Mouse (Mus musculus) kidney, postnatal 0 days (tissue): ENCODE measurements at regions not wholly inside any gene's neighbourhood (a gene's known extent, or its start where the extent isn't known, plus 50 kb on each side); places are given as distances from the start of the nearest gene placed in this dataset.

ENCODE experiments used
- ATAC-seq: fragments of 200-750 bp; cut with Nextera tagmentation; replicated peaks from 2 replicates; pipeline ENCODE4 v1.8.0; 2017; ENCODE audit warnings: low read depth, moderate number of reproducible peaks, moderate TSS enrichment, moderate library complexity; ENCODE audit not compliant: low FRiP score
- DNase-seq: peaks from one replicate; pipeline ENCODE4 v3.0.0-alpha.2; 2016; ENCODE audit warnings: low spot score
- H3K27ac ChIP-seq: fragments of 300-500 bp; sonication (generic); 2 replicates; pipeline ENCODE4 v1.5.1; 2014; ENCODE audit warnings: mild to moderate bottlenecking
- H3K27me3 ChIP-seq: fragments of 300-500 bp; sonication (generic); 2 replicates; pipeline ENCODE4 v1.6.1; 2014; ENCODE audit warnings: low read length, mixed read lengths; ENCODE audit not compliant: insufficient read depth
- H3K36me3 ChIP-seq: fragments of 300-500 bp; sonication (generic); 2 replicates; pipeline ENCODE4 v1.6.1; 2014; ENCODE audit warnings: low read length, mixed read lengths; ENCODE audit not compliant: insufficient read depth
- H3K4me1 ChIP-seq: fragments of 300-500 bp; sonication (generic); replicated peaks from 2 replicates; pipeline ENCODE4 v1.6.1; 2014; ENCODE audit warnings: antibody characterized with exemption, low read length, mixed read lengths; ENCODE audit not compliant: insufficient read depth
- H3K4me2 ChIP-seq: fragments of 300-500 bp; sonication (generic); 2 replicates; pipeline ENCODE4 v1.6.1; 2014; ENCODE audit warnings: mild to moderate bottlenecking, low read length, moderate library complexity, mixed read lengths
- H3K4me3 ChIP-seq: fragments of 300-500 bp; sonication (generic); replicated peaks from 2 replicates; pipeline ENCODE4 v1.5.1; 2014; ENCODE audit warnings: low read depth, low read length
- H3K9ac ChIP-seq: fragments of 300-500 bp; sonication (generic); 2 replicates; pipeline ENCODE4 v1.6.1; 2014; ENCODE audit warnings: low read depth, low read length
- H3K9me3 ChIP-seq: fragments of 300-500 bp; sonication (generic); replicated peaks from 2 replicates; pipeline ENCODE4 v1.6.1; 2016; ENCODE audit warnings: low read length, inconsistent platforms, mixed read lengths
- CTCF ChIP-seq: IDR thresholded peaks from 2 replicates; pipeline ENCODE4 v1.5.1; 2016; ENCODE audit warnings: antibody characterized with exemption, low read depth, mild to moderate bottlenecking, moderate library complexity
- WGBS: fragments of 180-500 bp; shearing (Covaris S2); extraction: QIAGEN DNeasy Blood & Tissue Kit; methylation state at CpG from one replicate; pipeline ENCODE4 v1.1.7; 2014; 5-methylcytosine and 5-hydroxymethylcytosine counted together

DNA sequence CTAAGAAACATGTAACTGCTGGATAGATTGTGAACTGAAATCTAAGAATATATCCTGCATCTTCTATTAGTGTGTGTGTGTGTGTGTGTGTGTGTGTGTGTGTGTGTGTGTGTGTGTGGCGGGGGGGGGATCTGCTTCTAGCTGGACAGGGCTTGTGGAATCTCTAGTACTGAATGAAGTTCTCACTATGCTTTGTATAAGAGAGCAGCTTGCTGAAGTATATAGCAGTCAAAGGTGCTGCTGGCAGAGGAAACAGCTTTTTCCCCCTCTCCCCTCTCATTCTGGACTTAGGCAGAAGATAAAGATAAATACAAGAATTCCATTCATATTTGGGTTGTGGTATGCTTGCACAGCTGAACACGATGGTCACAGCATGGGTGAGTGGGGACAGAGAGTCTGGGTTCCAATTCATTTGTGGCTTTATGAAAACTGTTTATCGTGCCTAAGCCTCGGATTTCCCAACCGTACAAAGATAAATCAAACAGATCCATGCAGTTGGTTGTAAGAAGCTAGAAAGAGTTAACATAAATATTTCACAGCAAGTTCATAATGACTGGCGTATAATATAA, 484.2 kb upstream of the Zeb2 start:
- 64% methylated on average over 6 of the region's 6 CpGs for WGBS

DNA sequence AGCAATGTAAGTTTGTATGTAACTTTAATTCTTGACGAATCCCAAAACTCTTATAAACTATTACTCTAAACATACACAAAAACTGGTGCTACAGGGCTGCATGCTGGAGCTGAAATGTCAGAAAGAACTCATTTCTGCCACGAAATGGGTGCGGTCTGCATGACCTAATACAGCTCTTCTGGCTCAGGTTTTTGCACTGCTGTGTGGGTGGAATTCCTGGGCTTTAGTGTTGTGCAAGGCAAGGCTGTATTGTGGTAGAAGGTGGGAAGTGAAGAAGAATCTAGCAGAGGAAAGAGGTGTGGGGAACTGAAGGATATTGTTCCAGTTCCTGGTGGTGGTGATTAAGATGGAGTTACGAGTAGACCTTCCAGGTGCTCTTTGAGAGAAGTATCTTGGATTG, 476.6 kb upstream of the Zeb2 start:
- no peak overlapping the region for H3K4me3 ChIP-seq
- 94% methylated on average over 4 of the region's 4 CpGs for WGBS
- no peak for ATAC-seq

More for the DNA sequence above, 484.2 kb upstream of the Zeb2 start:
- DNase-seq (peak; percentile 31), ATAC-seq (no peak)
- no peak overlapping the region for H3K4me3 ChIP-seq
- TF ChIP-seq CTCF: no peak
- no peaks in the 10 kb centered on the region for H3K36me3 ChIP-seq
- H3K9me3 ChIP-seq: no peaks in the 10 kb centered on the region
- H3K27me3 ChIP-seq: no peaks in the 10 kb centered on the region
- no peaks in the 10 kb centered on the region for H3K4me1 ChIP-seq
- no peak overlapping the region for H3K9ac ChIP-seq
- H3K27ac ChIP-seq: no peak overlapping the region
- H3K4me2 ChIP-seq: no peak overlapping the region

DNA sequence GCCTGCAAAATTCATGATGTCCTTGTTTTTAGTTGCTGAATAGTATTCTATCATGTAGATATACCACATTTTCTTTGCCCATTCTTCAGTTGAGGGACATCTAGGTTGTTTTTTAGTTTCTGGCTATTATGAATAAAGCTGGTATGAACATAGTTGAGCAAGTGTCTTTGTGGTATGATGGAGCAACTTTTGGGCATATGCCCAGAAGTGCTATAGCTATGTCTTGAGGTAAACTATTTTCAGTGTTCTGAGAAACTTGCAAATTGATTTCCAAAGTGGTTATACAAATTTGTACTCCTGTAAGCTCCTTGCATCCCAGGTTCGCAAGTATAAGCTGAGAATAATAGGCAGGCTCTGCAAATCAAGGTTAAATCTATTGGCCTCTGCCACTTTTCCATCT, 473.8 kb upstream of the Zeb2 start:
- no peak for TF ChIP-seq CTCF
- Histone ChIP-seq H3K9me3 (no peaks in the 10 kb centered on the region), H3K9ac (no peak overlapping the region), H3K27me3 (no peaks in the 10 kb centered on the region), H3K27ac (no peak overlapping the region), H3K4me2 (no peak overlapping the region), H3K4me3 (no peak overlapping the region), H3K4me1 (no peaks in the 10 kb centered on the region), H3K36me3 (no peaks in the 10 kb centered on the region)
- WGBS: 97% methylated on average over 1 of the region's 1 CpGs
- no peak for DNase-seq
- ATAC-seq: no peak

More for the DNA sequence above, 476.6 kb upstream of the Zeb2 start:
- H3K27ac ChIP-seq: no peak overlapping the region
- no peaks in the 10 kb centered on the region for H3K4me1 ChIP-seq
- no peak overlapping the region for H3K9ac ChIP-seq
- H3K36me3 ChIP-seq: no peaks in the 10 kb centered on the region
- TF ChIP-seq CTCF: no peak
- no peak for DNase-seq
- no peaks in the 10 kb centered on the region for H3K27me3 ChIP-seq
- no peak overlapping the region for H3K4me2 ChIP-seq
- H3K9me3 ChIP-seq: no peaks in the 10 kb centered on the region

DNA sequence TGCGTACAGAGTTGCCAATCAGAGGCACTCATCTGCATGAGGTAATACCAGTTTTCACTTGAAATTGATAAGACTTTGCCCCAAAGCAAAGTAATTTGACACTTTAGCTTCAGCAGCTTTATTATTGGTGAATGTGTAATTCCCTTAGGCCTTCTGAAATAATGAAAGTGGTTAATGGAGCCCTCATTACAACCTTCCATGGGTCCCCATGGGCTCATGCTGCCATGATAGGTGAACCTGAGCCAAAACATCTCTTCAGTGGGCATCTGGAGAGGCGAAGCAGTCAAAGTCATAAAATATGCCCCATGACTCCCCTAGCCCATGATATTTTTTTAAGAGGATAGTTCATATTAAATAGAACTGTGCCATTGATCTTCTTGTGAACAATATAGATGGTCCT, 471.1 kb upstream of the Zeb2 start:
- Histone ChIP-seq H3K4me2 (no peak overlapping the region), H3K4me3 (no peak overlapping the region), H3K4me1 (no peaks in the 10 kb centered on the region), H3K9ac (no peak overlapping the region), H3K27me3 (no peaks in the 10 kb centered on the region), H3K27ac (no peak overlapping the region), H3K9me3 (no peaks in the 10 kb centered on the region), H3K36me3 (no peaks in the 10 kb centered on the region)
- no peak for DNase-seq
- 78% methylated on average over 2 of the region's 2 CpGs for WGBS
- TF ChIP-seq CTCF: no peak
- ATAC-seq: no peak

DNA sequence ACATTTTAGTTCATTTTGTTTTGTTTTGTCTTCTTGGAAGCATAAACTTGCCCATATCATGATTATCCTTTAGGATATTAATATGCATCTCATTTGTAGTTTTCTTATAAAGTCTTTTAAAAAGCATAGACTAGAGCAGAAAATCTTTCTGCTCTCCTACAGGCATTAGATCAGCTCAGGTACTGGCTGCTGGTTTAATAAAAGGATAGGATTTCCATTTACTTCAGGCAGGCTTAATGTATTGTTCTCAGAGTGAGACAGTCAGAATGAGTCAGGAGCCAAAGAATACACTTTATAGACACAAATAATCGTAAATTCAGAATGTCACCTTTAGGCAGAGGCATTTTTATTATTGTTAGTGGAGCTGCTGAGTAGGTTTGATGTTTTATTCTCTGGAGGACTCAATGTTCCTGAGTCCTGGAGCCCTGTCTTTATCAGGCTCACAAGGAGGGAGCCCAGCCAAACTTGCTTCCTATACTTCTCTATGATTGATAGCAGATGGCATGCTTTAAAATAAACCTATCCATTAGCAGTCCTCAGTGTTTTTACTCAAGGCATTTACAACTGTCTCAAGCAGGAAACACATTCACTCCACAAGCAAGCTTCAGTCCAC, 469.5 kb upstream of the Zeb2 start:
- TF ChIP-seq CTCF: no peak
- Histone ChIP-seq H3K36me3 (no peaks in the 10 kb centered on the region), H3K27ac (no peak overlapping the region), H3K9ac (no peak overlapping the region), H3K4me2 (no peak overlapping the region), H3K27me3 (no peaks in the 10 kb centered on the region), H3K4me1 (no peaks in the 10 kb centered on the region), H3K4me3 (no peak overlapping the region), H3K9me3 (no peaks in the 10 kb centered on the region)
- peak; percentile 34 for DNase-seq
- WGBS: 37% methylated on average over 1 of the region's 1 CpGs
- no peak for ATAC-seq

DNA sequence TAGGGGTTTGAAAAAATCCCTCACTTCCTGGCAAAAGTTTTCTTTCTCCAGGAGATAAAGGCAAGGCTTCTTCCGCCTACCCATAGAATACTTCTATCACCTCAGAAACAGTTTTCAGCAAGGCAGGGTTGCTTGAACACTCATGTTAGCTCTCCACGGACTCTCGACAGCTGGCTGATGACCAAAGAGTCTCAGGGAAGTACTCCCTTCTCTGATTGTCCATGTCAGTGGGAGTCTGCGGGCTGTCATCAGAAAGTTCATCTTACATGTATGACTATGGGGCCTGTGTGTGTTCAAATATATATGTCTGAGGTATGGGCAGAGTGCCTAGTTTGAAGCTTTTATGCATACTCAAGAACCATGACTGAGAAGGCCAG, 464.3 kb upstream of the Zeb2 start:
- 74% methylated on average over 4 of the region's 4 CpGs for WGBS
- Histone ChIP-seq H3K27ac (peak overlapping the region; percentile 21; the same call in 1 of the 2 replicates), H3K4me1 (no peaks in the 10 kb centered on the region), H3K27me3 (no peaks in the 10 kb centered on the region), H3K9ac (no peak overlapping the region), H3K36me3 (no peaks in the 10 kb centered on the region), H3K4me2 (no peak overlapping the region), H3K4me3 (no peak overlapping the region), H3K9me3 (no peaks in the 10 kb centered on the region)
- no peak for TF ChIP-seq CTCF
- ATAC-seq: no peak
- DNase-seq: no peak
